Mouse (Mus musculus) kidney, postnatal 36 days (tissue): ENCODE data around the gene Mmp25.

Experiments used
- DNase-seq, 2 experiments: peaks; one replicate each; pipeline ENCODE4 v3.0.0; 2021 to 2022; ENCODE audit warnings: mixed read lengths in 2 of 2

The Mmp25 gene

DNA sequence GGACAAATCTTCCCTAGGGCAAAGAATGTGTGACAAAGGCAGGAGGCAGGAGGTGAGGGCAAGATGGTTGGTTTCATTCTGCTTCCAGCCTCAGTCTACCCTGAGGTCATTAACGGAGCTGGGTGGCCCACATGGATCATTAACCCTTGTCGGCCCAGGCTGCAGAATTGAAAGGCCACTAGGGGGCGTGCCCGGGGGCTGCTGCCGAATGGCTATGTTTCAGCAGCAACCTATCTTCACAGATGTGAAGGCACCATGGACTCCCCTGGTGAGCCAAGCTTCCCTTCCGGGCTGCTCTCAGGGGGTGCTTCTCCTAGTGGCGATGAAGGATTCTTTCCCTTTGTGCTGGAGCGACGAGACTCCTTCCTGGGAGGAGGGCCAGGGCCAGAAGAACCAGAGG lies 16.4 kb upstream of the Mmp25 start:
- peak in 1 of 2 experiments; percentile 75 for DNase-seq

GRCm38 (mm10) chr17:23660876-23661200 lies 15.8 kb upstream of the Mmp25 start:
- DNase-seq: peak in 1 of 2 experiments; percentile 38

DNA sequence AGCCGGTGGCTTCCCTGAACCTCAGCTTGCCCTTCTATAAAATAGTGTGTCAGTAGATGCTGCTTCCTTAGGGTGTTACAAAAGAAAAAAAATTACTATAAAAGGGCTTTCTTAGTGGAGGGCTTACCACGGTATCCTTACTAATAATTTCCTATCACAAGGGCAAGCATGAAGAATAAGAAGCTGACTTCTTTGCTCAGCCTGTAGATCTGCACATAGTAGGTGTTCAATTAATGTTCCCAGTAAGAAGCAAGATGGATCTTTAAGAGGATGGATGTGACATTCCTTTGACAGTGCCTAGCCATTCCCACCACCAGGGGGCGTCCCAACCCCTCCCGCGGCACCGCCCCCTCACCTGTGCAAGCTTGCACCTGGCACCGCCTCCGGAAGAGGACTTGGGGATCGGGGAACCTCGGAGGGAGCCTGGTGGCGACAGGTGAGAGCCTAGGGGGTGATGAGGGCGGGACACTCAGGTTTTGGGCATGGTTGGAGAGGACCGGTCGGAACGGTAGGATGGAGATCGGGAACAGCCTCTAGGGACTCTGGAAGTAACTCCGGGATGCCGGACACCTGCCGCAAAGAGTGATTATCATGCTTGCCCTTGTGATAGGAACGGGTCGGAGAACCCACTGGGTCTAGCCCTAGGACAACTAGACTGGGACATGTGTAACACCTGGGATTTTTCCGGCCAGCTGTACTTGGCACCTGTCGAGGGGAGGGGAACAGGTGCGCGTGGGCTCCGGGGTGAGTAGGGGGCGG lies 15.2 kb upstream of the Mmp25 start, which contains the start of gene Bicdl2:
Gene Bicdl2 (plus strand): TSS at position 390 of the 759 bp plus-strand sequence.
- peak; percentile 81 to 93 for DNase-seq

GRCm38 (mm10) chr17:23658450-23658849 lies 13.4 kb upstream of the Mmp25 start:
- no peak for DNase-seq

DNA sequence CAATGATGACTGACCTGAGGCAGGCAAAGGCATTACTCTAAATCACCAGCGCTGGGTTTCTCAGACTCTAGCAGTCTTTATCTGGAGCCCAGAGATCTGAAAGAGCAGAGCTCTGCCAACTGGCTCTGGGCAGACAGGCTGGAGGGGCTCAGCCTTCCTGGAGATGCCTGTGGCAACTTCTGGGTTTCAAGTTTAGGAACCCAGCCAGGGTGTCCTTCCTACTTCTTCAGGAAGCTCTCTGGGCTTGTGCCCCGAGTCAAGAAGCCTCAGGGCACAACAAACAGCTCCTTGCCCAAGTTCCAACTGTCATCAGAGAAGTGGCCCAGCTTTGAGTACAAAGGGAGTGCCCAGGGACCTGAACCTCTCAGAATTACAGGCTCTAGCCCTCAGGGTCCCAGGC lies 9.3 kb upstream of the Mmp25 start:
- no peak for DNase-seq

DNA sequence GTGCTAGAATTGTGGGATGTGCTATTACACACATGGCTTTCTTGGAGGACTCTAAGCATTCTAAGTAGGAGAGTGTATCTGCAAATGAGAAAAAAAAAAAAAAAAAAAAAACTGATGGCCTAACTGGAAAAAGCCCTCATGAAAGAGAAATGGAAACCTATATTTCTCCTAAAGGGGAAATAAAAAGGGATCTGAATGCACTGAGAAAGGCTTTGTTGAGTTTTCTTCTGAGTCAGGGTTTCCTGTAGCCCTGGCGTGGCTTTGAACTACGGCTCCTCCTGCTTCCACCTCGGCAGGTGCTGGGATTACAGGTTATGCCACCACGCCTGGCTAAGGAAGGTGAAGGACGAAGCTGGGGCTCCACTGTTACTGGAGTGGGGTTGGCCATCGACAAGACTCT lies 8.9 kb upstream of the Mmp25 start:
- DNase-seq: no peak

GRCm38 (mm10) chr17:23653324-23653723 lies 8.2 kb upstream of the Mmp25 start:
- no peak for DNase-seq

- DNase-seq: no peak
Measured at GRCm38 (mm10) chr17:23651363-23651762, 6.3 kb upstream of the Mmp25 start.

DNA sequence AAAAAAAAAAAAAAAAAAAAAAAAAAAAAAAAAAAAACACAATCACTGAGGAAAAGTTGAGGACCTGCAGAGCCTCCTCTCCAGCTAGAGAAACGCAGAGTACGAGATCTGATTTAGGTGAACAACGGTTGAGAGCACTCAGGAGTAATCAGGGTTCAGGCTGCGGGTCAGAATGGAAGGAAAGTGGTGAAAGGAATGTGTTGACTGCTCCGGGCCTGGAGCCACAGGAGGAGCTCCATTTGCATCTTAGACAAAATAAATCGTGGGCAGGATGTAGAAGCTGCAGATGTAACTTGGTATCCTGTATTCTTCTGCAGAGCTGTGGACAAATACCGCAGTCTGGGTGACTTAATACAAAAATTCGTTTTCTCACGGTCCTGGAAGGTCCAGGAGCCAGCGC lies 817 bp upstream of the Mmp25 start:
- no peak for DNase-seq

- no peak for DNase-seq
Measured at GRCm38 (mm10) chr17:23631241-23631640, 13.8 kb downstream of the Mmp25 start.

GRCm38 (mm10) chr17:23630195-23631020 lies 14.7 kb downstream of the Mmp25 start:
- peak; percentile 60 to 88 for DNase-seq

GRCm38 (mm10) chr17:23627813-23628212 lies 17.3 kb downstream of the Mmp25 start:
- DNase-seq: no peak

DNA sequence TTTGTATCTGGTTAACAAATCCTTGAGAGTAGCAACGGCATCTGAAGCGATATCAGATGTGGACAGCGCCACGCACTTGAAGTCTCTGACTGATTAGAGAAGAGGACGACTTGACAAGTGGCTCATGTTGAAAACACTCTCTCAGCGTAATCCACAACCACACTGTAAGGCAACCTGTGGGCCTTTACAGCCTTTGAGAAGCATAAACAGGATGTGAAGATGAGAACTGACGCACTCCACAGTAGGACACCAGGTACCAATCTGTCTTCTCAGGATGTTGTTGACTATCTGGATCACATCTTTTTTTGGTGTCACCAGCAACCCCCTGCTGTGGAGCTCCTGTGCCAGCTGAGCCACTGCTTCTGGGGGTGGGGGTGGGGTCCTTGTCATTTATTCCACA lies 24.7 kb downstream of the Mmp25 start:
- no peak for DNase-seq

GRCm38 (mm10) chr17:23617087-23617486 lies 28.0 kb downstream of the Mmp25 start:
- DNase-seq: no peak

DNA sequence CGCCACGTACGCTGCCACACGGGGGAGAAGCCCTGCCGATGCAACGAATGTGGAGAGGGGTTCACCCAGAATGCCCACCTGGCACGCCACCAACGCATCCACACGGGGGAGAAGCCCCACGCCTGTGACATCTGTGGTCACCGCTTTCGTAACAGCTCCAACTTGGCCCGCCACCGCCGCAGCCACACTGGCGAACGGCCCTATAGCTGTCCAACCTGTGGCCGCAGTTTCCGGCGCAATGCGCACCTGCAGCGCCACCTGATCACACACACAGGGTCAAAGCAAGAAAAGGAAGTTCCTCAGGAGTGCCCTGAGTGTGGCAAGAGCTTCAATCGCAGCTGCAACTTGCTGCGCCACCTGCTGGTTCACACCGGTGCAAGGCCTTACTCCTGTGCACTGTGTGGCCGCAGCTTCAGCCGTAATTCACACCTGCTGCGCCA lies 34.7 kb downstream of the Mmp25 start:
- peak; percentile 57 to 89 for DNase-seq

DNA sequence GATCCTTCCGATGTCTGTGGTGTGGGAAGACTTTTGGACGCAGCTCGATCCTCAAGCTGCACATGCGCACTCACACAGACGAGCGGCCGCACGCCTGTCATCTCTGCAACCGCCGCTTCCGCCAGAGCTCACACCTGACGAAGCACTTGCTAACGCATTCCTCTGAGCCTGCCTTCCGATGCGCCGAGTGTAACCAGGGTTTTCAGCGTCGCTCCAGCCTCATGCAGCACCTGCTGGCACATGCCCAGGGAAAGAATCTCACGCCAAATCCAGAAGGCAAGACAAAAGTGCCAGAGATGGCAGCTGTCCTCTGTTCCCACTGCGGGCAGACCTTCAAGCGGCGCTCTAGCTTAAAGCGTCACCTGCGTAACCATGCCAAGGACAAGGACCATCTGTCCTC lies 35.5 kb downstream of the Mmp25 start:
- no peak for DNase-seq

DNA sequence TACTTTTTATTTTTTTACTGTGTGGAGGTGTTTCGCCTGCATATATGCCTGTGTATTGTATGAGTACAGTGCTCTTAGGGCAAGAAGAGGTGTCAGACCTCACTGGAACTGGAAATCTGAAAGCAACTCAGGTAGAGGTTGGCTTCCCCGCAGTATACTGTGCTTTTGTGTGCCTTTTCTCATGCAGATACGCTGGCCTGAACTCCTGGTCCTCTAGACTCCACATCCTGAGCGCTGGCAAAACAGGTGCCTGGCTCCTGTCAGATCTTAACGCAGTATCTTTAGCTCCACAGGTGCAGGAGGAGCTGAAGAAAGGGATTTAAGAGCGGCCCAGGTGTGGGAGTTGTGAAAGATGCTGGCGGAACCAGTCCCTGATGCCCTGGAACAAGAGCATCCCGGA lies 39.9 kb downstream of the Mmp25 start:
- no peak for DNase-seq

GRCm38 (mm10) chr17:23604394-23604793 lies 40.7 kb downstream of the Mmp25 start:
- DNase-seq: no peak

DNA sequence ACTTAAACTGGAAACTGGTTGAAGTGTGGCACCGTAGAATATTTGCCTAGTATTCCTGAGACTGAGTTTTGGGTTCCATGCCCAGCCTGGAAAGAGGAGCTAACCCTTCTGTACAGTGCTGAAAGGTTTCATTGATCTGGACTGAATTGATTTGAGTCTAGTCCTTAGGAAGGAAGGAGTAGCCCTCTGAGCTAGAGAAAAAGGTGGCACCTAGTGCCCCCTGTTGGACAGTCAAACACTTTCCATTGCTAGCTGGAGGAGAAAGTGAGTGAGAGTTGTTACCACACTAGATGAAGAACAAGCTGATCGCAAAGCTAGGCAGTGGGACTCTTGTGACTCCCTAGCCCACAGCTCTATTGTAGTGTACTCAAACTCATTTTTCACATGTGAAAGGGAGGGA lies 41.5 kb downstream of the Mmp25 start:
- peak; percentile 16 to 54 for DNase-seq

GRCm38 (mm10) chr17:23603077-23603476 lies 42.0 kb downstream of the Mmp25 start:
- DNase-seq: no peak

- no peak for DNase-seq
Measured at GRCm38 (mm10) chr17:23601836-23602585, 43.1 kb downstream of the Mmp25 start.

- DNase-seq: no peak
Measured at GRCm38 (mm10) chr17:23600641-23601622, 44.1 kb downstream of the Mmp25 start, which contains the start of gene Zscan10. Gene Zscan10, plus strand, starts transcription at chr17:23600856.
